Mouse (Mus musculus) testis, adult 2 months (tissue): ENCODE data around the gene Srm. TPM values are rescaled to one million over a fixed set of nuclear protein-coding genes. Genes with fewer than 3 reads are reported as not detected.

Source experiments
- H3K27ac ChIP-seq: fragments of 200-500 bp; 2 replicates; pipeline ENCODE4 v1.5.1; 2012; ENCODE audit warnings: low read depth, low read length; ENCODE audit not compliant: control insufficient read depth, insufficient read depth
- H3K27me3 ChIP-seq: fragments of 200-500 bp; 2 replicates; pipeline ENCODE4 v1.6.1; 2012; ENCODE audit warnings: mild to moderate bottlenecking, low read length, moderate library complexity; ENCODE audit not compliant: control insufficient read depth, insufficient read depth
- H3K36me3 ChIP-seq: fragments of 200-500 bp; 2 replicates; pipeline ENCODE4 v1.6.1; 2012; ENCODE audit warnings: mild to moderate bottlenecking, low read length; ENCODE audit not compliant: control insufficient read depth, insufficient read depth
- H3K4me1 ChIP-seq: fragments of 200-500 bp; 2 replicates; pipeline ENCODE4 v1.6.1; 2012; ENCODE audit warnings: low read length; ENCODE audit not compliant: control insufficient read depth, insufficient read depth
- H3K4me3 ChIP-seq: fragments of 200-500 bp; 2 replicates; pipeline ENCODE4 v1.5.1; 2012; ENCODE audit warnings: low read depth, mild to moderate bottlenecking, low read length, moderate library complexity, mixed read lengths; ENCODE audit not compliant: control insufficient read depth
- CTCF ChIP-seq: fragments of 200-500 bp; IDR thresholded peaks from 2 replicates; pipeline ENCODE4 v1.5.1; 2012; ENCODE audit warnings: low read depth, mild to moderate bottlenecking, inconsistent platforms, low read length, moderate library complexity; ENCODE audit not compliant: control insufficient read depth, insufficient read depth, insufficient replicate concordance
- POLR2A ChIP-seq: fragments of 200-500 bp; IDR thresholded peaks from 2 replicates; pipeline ENCODE4 v1.6.1; 2012; ENCODE audit warnings: low read depth, mild to moderate bottlenecking, inconsistent platforms, low read length, moderate library complexity; ENCODE audit not compliant: control insufficient read depth
- polyA plus RNA-seq: library from polyadenylated mRNA; depleted of rRNA; stranded (reverse); fragments of >200 nt; gene quantifications from 2 replicates; pipeline ENCODE4 v1.2.3, GENCODE M21; 2012

Gene Srm
- polyA plus RNA-seq, 1 experiment, result 11.1 TPM

GRCm38 (mm10) chr4:148610631-148611364 lies 19.5 kb downstream of the Srm start:
- no peak for TF ChIP-seq POLR2A
- no peak for TF ChIP-seq CTCF
- Histone ChIP-seq H3K4me3 (no peak overlapping the region), H3K4me1 (no peaks in the 10 kb centered on the region), H3K27ac (no peak overlapping the region), H3K36me3 (no peaks in the 10 kb centered on the region), H3K27me3 (no peaks in the 10 kb centered on the region)

GRCm38 (mm10) chr4:148612557-148612956 lies 21.3 kb downstream of the Srm start:
- Histone ChIP-seq H3K4me3 (no peak overlapping the region), H3K4me1 (no peaks in the 10 kb centered on the region), H3K27ac (no peak overlapping the region), H3K27me3 (no peaks in the 10 kb centered on the region), H3K36me3 (no peaks in the 10 kb centered on the region)
- TF ChIP-seq POLR2A, result no peak
- no peak for TF ChIP-seq CTCF

GRCm38 (mm10) chr4:148613738-148614137 lies 22.4 kb downstream of the Srm start:
- Histone ChIP-seq H3K4me3 (no peak overlapping the region), H3K27ac (no peak overlapping the region), H3K27me3 (no peaks in the 10 kb centered on the region), H3K4me1 (no peaks in the 10 kb centered on the region), H3K36me3 (no peaks in the 10 kb centered on the region)
- no peak for TF ChIP-seq POLR2A
- TF ChIP-seq CTCF, result no peak

- H3K4me3 ChIP-seq, result no peak overlapping the region
- H3K27ac ChIP-seq, result no peak overlapping the region
- no peaks in the 10 kb centered on the region; the same call in 1 of the 2 replicates for H3K4me1 ChIP-seq
- H3K36me3 ChIP-seq, result peaks cover 10% of the 10 kb centered on the region
- H3K27me3 ChIP-seq, result no peaks in the 10 kb centered on the region
- no peak for TF ChIP-seq POLR2A
- no peak for TF ChIP-seq CTCF
Observed at GRCm38 (mm10) chr4:148619805-148620204, 28.5 kb downstream of the Srm start.

- H3K4me1 ChIP-seq, result no peaks in the 10 kb centered on the region; the same call in 1 of the 2 replicates
- H3K36me3 ChIP-seq, result peaks cover 11% of the 10 kb centered on the region
- no peak overlapping the region for H3K4me3 ChIP-seq
- no peak overlapping the region for H3K27ac ChIP-seq
- no peak for TF ChIP-seq POLR2A
- TF ChIP-seq CTCF, result no peak
- H3K27me3 ChIP-seq, result no peaks in the 10 kb centered on the region
Observed at GRCm38 (mm10) chr4:148620718-148621117, 29.4 kb downstream of the Srm start.

GRCm38 (mm10) chr4:148622485-148622884 lies 31.2 kb downstream of the Srm start:
- Histone ChIP-seq H3K4me3 (no peak overlapping the region), H3K27me3 (no peaks in the 10 kb centered on the region), H3K4me1 (peaks cover 4% of the 10 kb centered on the region; the same call in 1 of the 2 replicates), H3K27ac (no peak overlapping the region), H3K36me3 (peaks cover 12% of the 10 kb centered on the region)
- TF ChIP-seq CTCF (no peak), POLR2A (no peak)

GRCm38 (mm10) chr4:148623609-148624008 lies 32.3 kb downstream of the Srm start:
- Histone ChIP-seq H3K36me3 (peaks cover 12% of the 10 kb centered on the region), H3K4me3 (peak overlapping the region; percentile 30), H3K27me3 (no peaks in the 10 kb centered on the region), H3K27ac (no peak overlapping the region), H3K4me1 (peaks cover 6% of the 10 kb centered on the region; the same call in 1 of the 2 replicates)
- no peak for TF ChIP-seq POLR2A
- TF ChIP-seq CTCF, result no peak

GRCm38 (mm10) chr4:148625010-148625409 lies 33.7 kb downstream of the Srm start:
- H3K27me3 ChIP-seq, result no peaks in the 10 kb centered on the region
- peaks cover 6% of the 10 kb centered on the region; the same call in 1 of the 2 replicates for H3K4me1 ChIP-seq
- peak overlapping the region; percentile 77 for H3K4me3 ChIP-seq
- no peak overlapping the region for H3K27ac ChIP-seq
- TF ChIP-seq POLR2A (no peak), CTCF (no peak)
- peaks cover 8% of the 10 kb centered on the region for H3K36me3 ChIP-seq
